Mouse (Mus musculus): ENCODE data around the gene Il34. TPM values are rescaled to one million over a fixed set of nuclear protein-coding genes. Genes with fewer than 3 reads are reported as not detected.

Gene Il34
- total and polyA plus RNA-seq, 3 experiments, result 3.3 to 15.3 (median 5.3) TPM

DNA sequence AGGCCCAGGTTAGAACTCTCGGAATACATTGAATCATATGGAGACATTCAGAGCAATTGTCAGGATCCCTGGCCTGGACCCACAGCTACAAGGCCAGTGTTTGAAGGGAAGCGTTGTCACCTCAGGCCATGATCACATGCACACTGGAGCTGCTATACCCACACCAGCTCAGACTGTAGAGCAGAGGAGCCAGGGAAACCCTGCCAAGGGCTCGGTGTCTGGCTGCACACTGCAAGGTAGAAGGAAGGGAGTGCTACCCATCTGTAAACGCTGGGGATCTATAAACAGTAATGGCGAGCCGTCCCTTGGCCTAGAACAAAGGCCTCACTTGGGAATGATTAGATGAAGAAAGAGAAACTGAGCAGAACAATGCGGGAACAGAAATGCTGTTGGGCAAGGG is 106.2 kb downstream of the Il34 start:
- H3K36me3 ChIP-seq (ENCODE audit: control insufficient read depth, insufficient read depth, low read length), result no peaks in the 10 kb centered on the region
- no peak overlapping the region for H3K27ac ChIP-seq
- intact Hi-C loops (cut with DNase I), result no loop called here
- DNase-seq, result no peak
- H3K27me3 ChIP-seq (ENCODE audit: control insufficient read depth, insufficient read depth, low read length), result no peaks in the 10 kb centered on the region
- H3K9ac ChIP-seq (ENCODE audit: low read depth, low read length), result no peak overlapping the region
- WGBS, result 83% methylated on average over 7 of the region's 7 CpGs
- TF ChIP-seq POLR2A (IDR thresholded peaks at IDR 0.05; ENCODE audit: insufficient read depth, low read depth, low read length), result no peak
- TF ChIP-seq CTCF (IDR thresholded peaks at IDR 0.05), result no peak
- TF ChIP-seq EP300 (IDR thresholded peaks at IDR 0.05; ENCODE audit: insufficient read depth, low read depth, low read length), result no peak
- peaks cover 6% of the 10 kb centered on the region for H3K4me1 ChIP-seq (ENCODE audit: control insufficient read depth, insufficient read depth, low read length)
- H3K79me2 ChIP-seq (replicated peaks; ENCODE audit: control insufficient read depth, insufficient read depth, low read length), result no peaks in the 10 kb centered on the region
- H3K4me3 ChIP-seq, result no peak overlapping the region

GRCm38 (mm10) chr8:110698098-110698497 is 107.6 kb downstream of the Il34 start:
- no peaks in the 10 kb centered on the region for H3K36me3 ChIP-seq (ENCODE audit: control insufficient read depth, insufficient read depth, low read length)
- TF ChIP-seq CTCF (IDR thresholded peaks at IDR 0.05), result no peak
- TF ChIP-seq EP300 (IDR thresholded peaks at IDR 0.05; ENCODE audit: insufficient read depth, low read depth, low read length), result no peak
- no peak for TF ChIP-seq POLR2A (IDR thresholded peaks at IDR 0.05; ENCODE audit: insufficient read depth, low read depth, low read length)
- H3K27me3 ChIP-seq (ENCODE audit: control insufficient read depth, insufficient read depth, low read length), result no peaks in the 10 kb centered on the region
- peaks cover 1% of the 10 kb centered on the region; the same call in 1 of the 2 replicates for H3K4me1 ChIP-seq (ENCODE audit: control insufficient read depth, insufficient read depth, low read length)
- H3K79me2 ChIP-seq (replicated peaks; ENCODE audit: control insufficient read depth, insufficient read depth, low read length), result no peaks in the 10 kb centered on the region
- intact Hi-C loops (cut with DNase I), result no loop called here
- no peak overlapping the region for H3K4me3 ChIP-seq
- 61% methylated on average over 1 of the region's 1 CpGs for WGBS
- DNase-seq, result no peak
- no peak overlapping the region for H3K9ac ChIP-seq (ENCODE audit: low read depth, low read length)
- H3K27ac ChIP-seq, result no peak overlapping the region

DNA sequence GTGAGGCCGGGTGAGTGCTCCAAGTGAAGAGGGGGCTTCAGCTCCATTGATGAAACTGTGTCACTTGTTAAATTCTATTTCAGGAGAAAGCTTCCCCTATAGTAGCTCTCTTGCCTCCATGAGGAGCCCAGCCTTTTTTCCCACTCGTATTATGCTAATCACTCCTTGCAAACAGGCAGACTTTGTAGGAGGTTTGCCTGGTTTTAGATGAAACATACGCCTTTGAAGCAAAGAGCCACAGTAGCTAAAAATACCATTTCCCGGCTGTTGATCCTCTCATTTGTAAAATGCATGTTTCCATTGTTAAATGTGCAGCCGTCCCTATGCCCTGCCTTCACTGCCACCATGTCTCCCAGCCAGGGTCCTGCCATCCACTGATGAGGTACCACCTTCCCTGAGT is 108.2 kb downstream of the Il34 start:
- TF ChIP-seq CTCF (IDR thresholded peaks at IDR 0.05) (no peak), EP300 (IDR thresholded peaks at IDR 0.05; ENCODE audit: insufficient read depth, low read depth, low read length) (no peak), POLR2A (IDR thresholded peaks at IDR 0.05; ENCODE audit: insufficient read depth, low read depth, low read length) (no peak)
- H3K36me3 ChIP-seq (ENCODE audit: control insufficient read depth, insufficient read depth, low read length), result no peaks in the 10 kb centered on the region
- H3K9ac ChIP-seq (ENCODE audit: low read depth, low read length), result no peak overlapping the region
- no peak overlapping the region for H3K4me3 ChIP-seq
- H3K27ac ChIP-seq, result no peak overlapping the region
- peaks cover 1% of the 10 kb centered on the region; the same call in 1 of the 2 replicates for H3K4me1 ChIP-seq (ENCODE audit: control insufficient read depth, insufficient read depth, low read length)
- no peaks in the 10 kb centered on the region for H3K27me3 ChIP-seq (ENCODE audit: control insufficient read depth, insufficient read depth, low read length)
- intact Hi-C loops (cut with DNase I), result no loop called here
- no peak for DNase-seq
- 87% methylated on average over 5 of the region's 5 CpGs for WGBS
- H3K79me2 ChIP-seq (replicated peaks; ENCODE audit: control insufficient read depth, insufficient read depth, low read length), result no peaks in the 10 kb centered on the region

- no peak overlapping the region for H3K4me3 ChIP-seq
- intact Hi-C loops (cut with DNase I), result no loop called here
- DNase-seq, result no peak
- peaks cover 1% of the 10 kb centered on the region; the same call in 1 of the 2 replicates for H3K4me1 ChIP-seq (ENCODE audit: control insufficient read depth, insufficient read depth, low read length)
- no peaks in the 10 kb centered on the region for H3K79me2 ChIP-seq (replicated peaks; ENCODE audit: control insufficient read depth, insufficient read depth, low read length)
- no peaks in the 10 kb centered on the region for H3K27me3 ChIP-seq (ENCODE audit: control insufficient read depth, insufficient read depth, low read length)
- no peaks in the 10 kb centered on the region for H3K36me3 ChIP-seq (ENCODE audit: control insufficient read depth, insufficient read depth, low read length)
- 74% methylated on average over 4 of the region's 4 CpGs for WGBS
- TF ChIP-seq CTCF (IDR thresholded peaks at IDR 0.05), result no peak
- TF ChIP-seq EP300 (IDR thresholded peaks at IDR 0.05; ENCODE audit: insufficient read depth, low read depth, low read length), result no peak
- TF ChIP-seq POLR2A (IDR thresholded peaks at IDR 0.05; ENCODE audit: insufficient read depth, low read depth, low read length), result no peak
- no peak overlapping the region for H3K9ac ChIP-seq (ENCODE audit: low read depth, low read length)
- H3K27ac ChIP-seq, result no peak overlapping the region
Measured at GRCm38 (mm10) chr8:110696051-110696450, 109.7 kb downstream of the Il34 start.

GRCm38 (mm10) chr8:110695431-110695830 is 110.3 kb downstream of the Il34 start:
- DNase-seq, result no peak
- WGBS, result 90% methylated on average over 5 of the region's 5 CpGs
- Histone ChIP-seq H3K36me3 (ENCODE audit: control insufficient read depth, insufficient read depth, low read length) (no peaks in the 10 kb centered on the region), H3K4me3 (no peak overlapping the region), H3K27ac (no peak overlapping the region), H3K4me1 (ENCODE audit: control insufficient read depth, insufficient read depth, low read length) (peaks cover 1% of the 10 kb centered on the region; the same call in 1 of the 2 replicates), H3K79me2 (replicated peaks; ENCODE audit: control insufficient read depth, insufficient read depth, low read length) (no peaks in the 10 kb centered on the region), H3K27me3 (ENCODE audit: control insufficient read depth, insufficient read depth, low read length) (no peaks in the 10 kb centered on the region), H3K9ac (ENCODE audit: low read depth, low read length) (no peak overlapping the region)
- intact Hi-C loops (cut with DNase I), result no loop called here
- TF ChIP-seq EP300 (IDR thresholded peaks at IDR 0.05; ENCODE audit: insufficient read depth, low read depth, low read length) (no peak), CTCF (IDR thresholded peaks at IDR 0.05) (no peak), POLR2A (IDR thresholded peaks at IDR 0.05; ENCODE audit: insufficient read depth, low read depth, low read length) (no peak)

DNA sequence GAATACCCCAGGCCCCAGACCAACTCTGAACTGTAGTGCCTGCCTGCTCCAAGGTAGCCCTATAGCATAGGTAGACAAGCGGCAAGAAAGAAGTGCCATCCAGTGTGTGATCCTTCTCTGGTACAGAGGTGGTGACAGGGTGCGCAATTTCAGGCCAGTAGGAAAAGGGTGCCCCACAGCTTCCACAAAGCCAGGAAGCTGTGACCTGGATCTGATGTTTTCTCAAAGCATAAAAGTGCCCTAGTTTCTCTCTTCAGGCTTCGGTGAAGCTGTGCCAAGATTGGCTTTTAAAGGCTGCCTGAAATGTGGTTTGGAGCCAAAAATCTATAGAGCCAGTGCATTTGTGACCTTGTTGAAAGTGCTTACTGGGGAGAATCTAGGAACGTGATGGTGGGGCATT is 110.9 kb downstream of the Il34 start:
- intact Hi-C loops (cut with DNase I), result no loop called here
- no peak for DNase-seq
- H3K9ac ChIP-seq (ENCODE audit: low read depth, low read length), result no peak overlapping the region
- H3K4me3 ChIP-seq, result no peak overlapping the region
- 63% methylated on average over 4 of the region's 4 CpGs for WGBS
- H3K4me1 ChIP-seq (ENCODE audit: control insufficient read depth, insufficient read depth, low read length), result peaks cover 1% of the 10 kb centered on the region
- no peaks in the 10 kb centered on the region for H3K79me2 ChIP-seq (replicated peaks; ENCODE audit: control insufficient read depth, insufficient read depth, low read length)
- no peak overlapping the region for H3K27ac ChIP-seq
- H3K36me3 ChIP-seq (ENCODE audit: control insufficient read depth, insufficient read depth, low read length), result no peaks in the 10 kb centered on the region
- TF ChIP-seq CTCF (IDR thresholded peaks at IDR 0.05) (no peak), POLR2A (IDR thresholded peaks at IDR 0.05; ENCODE audit: insufficient read depth, low read depth, low read length) (no peak), EP300 (IDR thresholded peaks at IDR 0.05; ENCODE audit: insufficient read depth, low read depth, low read length) (no peak)
- H3K27me3 ChIP-seq (ENCODE audit: control insufficient read depth, insufficient read depth, low read length), result no peaks in the 10 kb centered on the region

Data from heart, adult 2 months (tissue).